Comparison of ENCODE assay signal across 24 mouse cellular contexts in the genomic region with DNA sequence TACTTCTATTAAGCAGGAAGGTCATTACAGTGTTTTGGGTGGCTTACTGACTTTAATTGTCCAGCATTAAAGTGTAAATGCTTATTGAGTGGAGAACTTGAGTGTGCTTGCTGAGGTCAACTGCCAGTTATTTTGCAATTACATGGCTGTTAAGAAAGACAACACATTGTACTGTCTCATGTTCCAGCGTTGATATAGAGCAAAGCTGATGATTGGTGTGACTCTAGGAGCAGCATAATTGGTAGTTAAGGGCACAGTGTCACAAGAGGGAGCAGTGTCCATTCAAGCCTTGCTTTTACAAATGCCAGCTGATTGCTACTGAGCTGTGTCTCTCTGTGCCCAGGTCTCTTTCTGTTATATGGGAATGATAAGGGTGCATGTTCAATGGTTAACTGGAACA.
"Had no signal": no experiment of that assay in that cellular context is flagged by ENCODE, and none has a peak within 500 bp of the region (broad histone marks: within the 10 kb centered on the region; RNA-seq: fewer than 3 reads in every experiment).

No protein-coding gene starts in this region.

- H3K36me3 ChIP-seq: heart, embryonic 10.5 days; heart, embryonic 12.5 days; hindbrain, embryonic 13.5 days; hindbrain, embryonic 15.5 days; kidney, embryonic 15.5 days; limb, embryonic 13.5 days; limb, embryonic 15.5 days; liver, embryonic 13.5 days; liver, embryonic 15.5 days had no signal

- DNase-seq: gastrocnemius, postnatal 14 days; gastrocnemius, postnatal 36 days; heart, adult 18-20 months; heart, postnatal 10 days; kidney, adult 11 months; kidney, adult 2 months; kidney, adult 9 months; kidney, postnatal 14 days; kidney, postnatal 36 days; left cerebral cortex, postnatal 4 days; liver, embryonic 13.5 days had no signal

- H3K4me3 ChIP-seq: heart, embryonic 10.5 days; heart, embryonic 12.5 days; hindbrain, embryonic 13.5 days; hindbrain, embryonic 15.5 days; kidney, embryonic 15.5 days; left cerebral cortex, adult 2 months; limb, embryonic 13.5 days; limb, embryonic 15.5 days; liver, embryonic 13.5 days; liver, embryonic 15.5 days had no signal

- H3K27ac ChIP-seq: heart, embryonic 10.5 days; hindbrain, embryonic 13.5 days; hindbrain, embryonic 15.5 days; hindbrain, postnatal 0 days; kidney, embryonic 15.5 days; kidney, postnatal 0 days; left cerebral cortex, adult 2 months; limb, embryonic 13.5 days; limb, embryonic 15.5 days; liver, embryonic 13.5 days; liver, embryonic 15.5 days had no signal

- H3K9ac ChIP-seq: heart, embryonic 12.5 days; hindbrain, embryonic 13.5 days; hindbrain, embryonic 15.5 days; kidney, embryonic 15.5 days; limb, embryonic 13.5 days; limb, embryonic 15.5 days; liver, embryonic 13.5 days; liver, embryonic 15.5 days had no signal

- H3K9me3 ChIP-seq: heart, embryonic 10.5 days; heart, embryonic 12.5 days; hindbrain, embryonic 13.5 days; hindbrain, embryonic 15.5 days; kidney, embryonic 15.5 days; limb, embryonic 13.5 days; limb, embryonic 15.5 days; liver, embryonic 13.5 days; liver, embryonic 15.5 days had no signal

- H3K27me3 ChIP-seq: heart, embryonic 12.5 days; hindbrain, embryonic 13.5 days; hindbrain, embryonic 15.5 days; kidney, embryonic 15.5 days; limb, embryonic 13.5 days; limb, embryonic 15.5 days; liver, embryonic 13.5 days; liver, embryonic 15.5 days had no signal

- H3K4me1 ChIP-seq: heart, embryonic 10.5 days; heart, embryonic 12.5 days; hindbrain, embryonic 13.5 days; hindbrain, embryonic 15.5 days; kidney, embryonic 15.5 days; limb, embryonic 15.5 days; liver, embryonic 13.5 days; liver, embryonic 15.5 days had no signal

- H3K4me2 ChIP-seq: heart, embryonic 12.5 days; hindbrain, embryonic 13.5 days; hindbrain, embryonic 15.5 days; kidney, embryonic 15.5 days; limb, embryonic 13.5 days; limb, embryonic 15.5 days; liver, embryonic 11.5 days; liver, embryonic 13.5 days; liver, embryonic 15.5 days had no signal

- ATAC-seq: hindbrain, postnatal 0 days; intestine, embryonic 16.5 days had no signal
